Mouse (Mus musculus): ENCODE measurements around the gene Hmcn1. TPM values are rescaled to one million over a fixed set of nuclear protein-coding genes. Genes with fewer than 3 reads are reported as not detected.

Gene Hmcn1
- polyA plus RNA-seq, 1 experiment from 2014 or later = 14.2 TPM

DNA sequence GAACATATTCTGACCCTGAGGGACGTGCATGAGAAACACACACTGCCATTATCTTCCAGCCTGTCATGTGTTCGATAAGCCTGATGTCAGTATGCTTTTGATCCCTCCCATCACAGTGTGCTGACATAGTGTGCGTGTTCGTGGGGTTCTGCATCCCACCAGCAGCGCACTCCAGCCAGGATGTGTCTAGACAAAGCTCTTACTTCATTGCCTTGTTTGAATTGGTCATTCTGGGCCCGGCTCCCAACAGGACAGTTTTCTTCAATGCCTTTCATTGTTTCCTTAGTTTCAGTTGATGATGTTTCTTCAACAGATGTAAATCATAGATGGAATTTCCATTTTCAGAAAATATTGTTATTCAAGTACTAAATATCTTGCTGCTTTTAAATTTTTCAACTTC, 206.5 kb downstream of the Hmcn1 start:
- no peaks in the 10 kb centered on the region for H3K4me1 ChIP-seq
- no peak overlapping the region for H3K27ac ChIP-seq
- 91% methylated on average over 6 of the region's 6 CpGs for WGBS
- no peaks in the 10 kb centered on the region; the same call in 1 of the 2 replicates for H3K36me3 ChIP-seq
- no peaks in the 10 kb centered on the region for H3K9me3 ChIP-seq (replicated peaks)
- no peaks in the 10 kb centered on the region for H3K27me3 ChIP-seq (ENCODE audit: low read depth, poor library complexity, severe bottlenecking)
- no peak overlapping the region for H3K4me3 ChIP-seq
- no peak for DNase-seq (ENCODE audit: low spot score)

DNA sequence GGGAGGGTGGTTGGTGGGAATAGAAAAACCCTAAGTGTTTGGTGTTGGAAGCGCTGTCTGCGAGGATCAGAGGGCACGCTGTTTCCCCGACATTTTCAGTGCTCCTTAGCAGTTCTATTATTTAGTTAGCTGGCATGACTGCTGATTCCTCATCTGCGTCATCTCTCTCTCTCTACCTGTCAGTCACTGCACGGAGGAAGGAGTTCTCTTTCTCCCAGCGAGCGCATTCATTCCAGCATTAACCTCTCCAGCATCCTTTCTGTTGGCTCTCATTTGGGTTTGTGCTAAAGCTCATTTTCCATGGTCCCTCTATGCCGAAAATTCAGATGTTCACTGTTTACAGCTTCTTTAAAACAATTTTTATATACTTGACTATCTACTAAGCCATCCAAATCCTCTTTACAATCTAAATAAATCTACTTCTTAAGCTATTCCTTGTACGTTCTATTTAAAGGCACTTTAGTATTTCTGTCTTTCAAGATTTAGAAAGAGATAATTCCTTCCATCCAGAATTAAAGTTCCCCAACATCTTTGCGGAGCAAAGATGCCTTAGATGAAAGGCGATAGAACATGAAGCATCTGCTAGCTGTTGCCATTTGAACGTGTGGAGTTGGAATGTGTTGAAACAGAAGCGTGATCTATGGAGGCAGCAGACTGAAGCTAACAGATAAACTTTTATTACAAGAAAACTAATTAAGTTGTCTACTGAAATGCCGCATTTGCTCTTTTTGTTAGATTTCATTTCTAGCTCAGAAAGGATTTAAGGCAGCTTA, 210.0 kb downstream of the Hmcn1 start:
- Histone ChIP-seq H3K9me3 (replicated peaks) (no peaks in the 10 kb centered on the region), H3K4me1 (no peaks in the 10 kb centered on the region), H3K27ac (no peak overlapping the region), H3K36me3 (no peaks in the 10 kb centered on the region; the same call in 1 of the 2 replicates), H3K27me3 (ENCODE audit: low read depth, poor library complexity, severe bottlenecking) (no peaks in the 10 kb centered on the region), H3K4me3 (no peak overlapping the region)
- no peak for DNase-seq (ENCODE audit: low spot score)
- WGBS = 86% methylated on average over 15 of the region's 15 CpGs

DNA sequence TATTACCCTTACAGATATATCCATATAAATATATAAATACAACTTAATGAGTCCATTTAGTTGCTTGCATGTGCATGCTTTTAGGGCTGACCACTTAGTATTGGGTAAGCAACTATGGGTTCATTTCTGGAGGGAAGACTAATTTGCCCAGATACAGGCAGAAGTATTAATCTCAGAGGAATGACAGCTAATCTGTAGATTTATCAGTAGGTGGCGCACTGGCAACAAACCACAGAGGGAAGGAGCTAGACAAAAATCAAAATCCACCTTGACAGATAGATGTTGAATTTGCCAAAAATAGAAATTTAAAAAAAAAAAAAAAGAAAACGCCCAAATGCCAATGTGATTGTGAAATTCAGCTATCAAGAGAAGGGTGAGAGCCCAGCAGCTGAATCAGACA, 213.3 kb downstream of the Hmcn1 start:
- 39% methylated on average over 2 of the region's 2 CpGs for WGBS
- peaks cover 16% of the 10 kb centered on the region for H3K4me1 ChIP-seq
- H3K27ac ChIP-seq = no peak overlapping the region
- H3K36me3 ChIP-seq = no peaks in the 10 kb centered on the region; the same call in 1 of the 2 replicates
- no peak for DNase-seq (ENCODE audit: low spot score)
- H3K9me3 ChIP-seq (replicated peaks) = no peaks in the 10 kb centered on the region
- H3K27me3 ChIP-seq (ENCODE audit: low read depth, poor library complexity, severe bottlenecking) = no peaks in the 10 kb centered on the region
- no peak overlapping the region for H3K4me3 ChIP-seq

GRCm38 (mm10) chr1:150776741-150777140, 216.5 kb downstream of the Hmcn1 start:
- DNase-seq (ENCODE audit: low spot score) = no peak
- Histone ChIP-seq H3K27me3 (ENCODE audit: low read depth, poor library complexity, severe bottlenecking) (no peaks in the 10 kb centered on the region), H3K27ac (no peak overlapping the region), H3K4me3 (no peak overlapping the region), H3K9me3 (replicated peaks) (no peaks in the 10 kb centered on the region), H3K4me1 (peaks cover 22% of the 10 kb centered on the region), H3K36me3 (peaks cover 11% of the 10 kb centered on the region; the same call in 1 of the 2 replicates)

DNA sequence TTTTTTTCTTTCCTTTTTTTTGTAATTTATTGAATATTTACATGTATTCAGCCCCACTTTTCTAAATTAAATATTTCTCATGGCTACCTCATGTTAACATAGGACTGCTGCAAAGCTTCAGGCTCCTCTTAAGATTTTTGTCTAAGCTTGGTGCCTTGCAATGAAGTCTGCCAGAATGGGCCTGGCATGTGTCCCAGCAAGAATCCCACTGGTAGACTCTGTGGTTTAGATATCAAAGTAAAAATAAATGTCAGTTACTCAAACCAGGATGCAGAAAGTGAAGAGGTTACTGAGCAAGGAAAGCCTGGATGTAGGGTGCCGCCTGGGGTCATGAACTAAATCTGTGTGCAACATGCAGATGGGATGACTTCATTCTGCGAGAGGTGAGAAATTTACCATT, 217.5 kb downstream of the Hmcn1 start:
- 87% methylated on average over 2 of the region's 2 CpGs for WGBS
- Histone ChIP-seq H3K4me3 (no peak overlapping the region), H3K27me3 (ENCODE audit: low read depth, poor library complexity, severe bottlenecking) (no peaks in the 10 kb centered on the region), H3K36me3 (peaks cover 11% of the 10 kb centered on the region; the same call in 1 of the 2 replicates), H3K27ac (no peak overlapping the region), H3K9me3 (replicated peaks) (no peaks in the 10 kb centered on the region), H3K4me1 (peaks cover 32% of the 10 kb centered on the region)
- no peak for DNase-seq (ENCODE audit: low spot score)

DNA sequence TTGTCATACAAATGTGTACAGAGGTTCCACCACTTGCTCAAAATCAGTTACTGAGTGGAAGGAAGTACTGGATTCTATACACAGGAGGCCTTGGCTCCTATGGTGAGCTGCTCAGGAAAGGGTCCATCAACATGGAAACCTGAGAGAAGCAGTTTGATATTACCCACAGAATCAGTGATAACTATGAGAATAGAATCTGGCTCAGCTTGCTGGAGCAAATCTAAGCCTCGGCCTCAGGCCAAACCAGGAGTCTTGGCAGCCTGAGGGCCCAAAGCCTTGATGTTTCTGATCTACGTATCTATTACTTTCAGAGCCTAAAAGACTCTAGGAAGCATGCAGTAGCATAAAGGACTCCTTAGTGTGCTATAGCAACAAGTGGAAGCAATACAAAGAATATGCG, 220.3 kb downstream of the Hmcn1 start:
- H3K4me3 ChIP-seq = no peak overlapping the region
- H3K27me3 ChIP-seq (ENCODE audit: low read depth, poor library complexity, severe bottlenecking) = no peaks in the 10 kb centered on the region
- WGBS = 93% methylated on average over 3 of the region's 3 CpGs
- DNase-seq (ENCODE audit: low spot score) = no peak
- H3K36me3 ChIP-seq = peaks cover 14% of the 10 kb centered on the region; the same call in 1 of the 2 replicates
- H3K4me1 ChIP-seq = peaks cover 48% of the 10 kb centered on the region
- H3K9me3 ChIP-seq (replicated peaks) = no peaks in the 10 kb centered on the region
- no peak overlapping the region for H3K27ac ChIP-seq

DNA sequence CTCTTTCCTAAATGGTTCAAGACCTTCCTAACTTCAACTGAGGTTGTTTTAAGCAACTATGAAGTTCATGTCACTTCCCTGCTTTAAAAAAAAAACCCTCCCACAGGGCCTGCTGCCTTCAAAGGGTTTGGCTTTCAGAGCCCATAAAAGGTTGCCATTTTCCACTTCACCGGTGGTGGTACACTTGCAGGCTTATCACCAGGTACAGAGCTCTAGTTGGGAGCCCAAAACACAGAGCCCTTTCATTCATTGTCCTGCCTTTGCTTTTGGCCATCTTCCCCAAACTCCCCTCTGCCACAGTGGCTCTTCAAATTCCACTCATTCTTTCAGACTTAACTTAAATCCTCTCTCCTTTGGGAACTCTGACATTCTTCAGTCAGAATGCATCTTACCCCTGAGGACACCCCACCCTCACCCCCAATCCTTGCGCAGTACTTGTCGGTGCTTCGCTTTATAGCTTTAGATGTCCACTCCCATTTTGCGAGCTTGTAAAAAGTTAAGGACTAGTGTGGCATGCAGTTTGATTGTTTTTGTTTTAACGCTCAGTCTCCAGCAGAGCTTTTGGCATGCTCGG, 222.2 kb downstream of the Hmcn1 start:
- H3K9me3 ChIP-seq (replicated peaks) = no peaks in the 10 kb centered on the region
- WGBS = 46% methylated on average over 7 of the region's 7 CpGs
- no peak overlapping the region for H3K4me3 ChIP-seq
- no peaks in the 10 kb centered on the region for H3K27me3 ChIP-seq (ENCODE audit: low read depth, poor library complexity, severe bottlenecking)
- peak overlapping the region; percentile 61 for H3K27ac ChIP-seq
- peaks cover 43% of the 10 kb centered on the region for H3K4me1 ChIP-seq
- DNase-seq (ENCODE audit: low spot score) = no peak
- H3K36me3 ChIP-seq = peaks cover 14% of the 10 kb centered on the region; the same call in 1 of the 2 replicates

- Histone ChIP-seq H3K9me3 (replicated peaks) (no peaks in the 10 kb centered on the region), H3K27me3 (ENCODE audit: low read depth, poor library complexity, severe bottlenecking) (no peaks in the 10 kb centered on the region), H3K36me3 (peaks cover 19% of the 10 kb centered on the region), H3K27ac (peak overlapping the region; percentile 71), H3K4me1 (peaks cover 33% of the 10 kb centered on the region), H3K4me3 (no peak overlapping the region)
- 19% methylated on average over 2 of the region's 2 CpGs for whole genome bisulfite sequencing
- no peak for DNase-seq (ENCODE audit: low spot score)
Observed at GRCm38 (mm10) chr1:150769836-150770235, 223.4 kb downstream of the Hmcn1 start.

DNA sequence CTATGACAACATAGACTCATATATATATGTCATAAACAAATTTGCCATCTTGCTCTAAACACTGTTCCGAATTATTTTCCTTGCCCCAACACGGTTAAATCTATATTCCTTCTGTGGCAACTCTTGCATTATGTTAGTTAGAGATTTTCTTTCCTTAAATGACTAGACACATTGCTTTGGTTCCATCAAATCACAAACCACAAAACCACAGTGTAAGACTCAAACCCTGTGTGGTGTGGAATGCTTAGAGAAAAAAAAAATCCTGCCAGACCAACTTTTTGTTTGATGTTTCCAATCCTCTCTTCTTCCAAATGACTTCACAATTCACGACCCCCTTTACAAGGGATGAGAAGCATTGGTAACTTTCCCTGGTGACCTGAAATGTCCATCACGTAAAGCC, 231.6 kb downstream of the Hmcn1 start:
- H3K36me3 ChIP-seq = peaks cover 21% of the 10 kb centered on the region
- H3K4me1 ChIP-seq = no peaks in the 10 kb centered on the region
- DNase-seq (ENCODE audit: low spot score) = no peak
- no peaks in the 10 kb centered on the region for H3K27me3 ChIP-seq (ENCODE audit: low read depth, poor library complexity, severe bottlenecking)
- no peaks in the 10 kb centered on the region for H3K9me3 ChIP-seq (replicated peaks)
- WGBS = 79% methylated on average over 4 of the region's 4 CpGs
- no peak overlapping the region for H3K27ac ChIP-seq
- H3K4me3 ChIP-seq = no peak overlapping the region

GRCm38 (mm10) chr1:150760801-150761331, 232.4 kb downstream of the Hmcn1 start:
- Histone ChIP-seq H3K9me3 (replicated peaks) (no peaks in the 10 kb centered on the region), H3K4me1 (no peaks in the 10 kb centered on the region), H3K4me3 (no peak overlapping the region), H3K27me3 (ENCODE audit: low read depth, poor library complexity, severe bottlenecking) (no peaks in the 10 kb centered on the region), H3K36me3 (peaks cover 27% of the 10 kb centered on the region), H3K27ac (no peak overlapping the region)
- DNase-seq (ENCODE audit: low spot score) = no peak
- WGBS = 58% methylated on average over 2 of the region's 2 CpGs

GRCm38 (mm10) chr1:150759476-150760079, 233.7 kb downstream of the Hmcn1 start:
- Histone ChIP-seq H3K4me3 (no peak overlapping the region), H3K36me3 (peaks cover 20% of the 10 kb centered on the region), H3K9me3 (replicated peaks) (no peaks in the 10 kb centered on the region), H3K27me3 (ENCODE audit: low read depth, poor library complexity, severe bottlenecking) (no peaks in the 10 kb centered on the region), H3K27ac (no peak overlapping the region), H3K4me1 (no peaks in the 10 kb centered on the region)
- 77% methylated on average over 2 of the region's 2 CpGs for WGBS
- DNase-seq (ENCODE audit: low spot score) = no peak

- Histone ChIP-seq H3K4me1 (no peaks in the 10 kb centered on the region), H3K36me3 (peaks cover 22% of the 10 kb centered on the region), H3K4me3 (no peak overlapping the region), H3K27ac (no peak overlapping the region), H3K27me3 (ENCODE audit: low read depth, poor library complexity, severe bottlenecking) (no peaks in the 10 kb centered on the region), H3K9me3 (replicated peaks) (no peaks in the 10 kb centered on the region)
- 95% methylated on average over 5 of the region's 5 CpGs for WGBS
- no peak for DNase-seq (ENCODE audit: low spot score)
Observed at GRCm38 (mm10) chr1:150753920-150754319, 239.3 kb downstream of the Hmcn1 start.

DNA sequence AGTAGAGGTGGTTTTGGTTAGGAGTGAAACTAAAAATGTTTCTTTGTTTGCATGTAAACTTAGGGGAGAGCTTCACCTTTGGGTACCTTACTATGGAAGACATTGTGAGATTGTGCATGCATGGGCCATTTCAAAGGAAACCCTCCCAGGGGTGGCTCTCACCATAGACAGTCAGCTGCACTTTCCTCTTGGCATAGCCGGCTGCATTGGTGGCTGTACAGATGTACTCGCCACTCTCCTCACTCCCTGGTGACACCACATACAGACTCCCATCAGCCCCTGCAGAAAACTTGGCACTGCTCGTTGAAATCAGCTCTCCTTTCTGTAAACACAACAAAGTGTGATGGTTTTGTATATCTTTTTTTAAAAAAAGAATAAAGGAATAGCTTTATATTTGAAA, 244.5 kb downstream of the Hmcn1 start:
- Histone ChIP-seq H3K36me3 (peaks cover 34% of the 10 kb centered on the region), H3K4me1 (peaks cover 2% of the 10 kb centered on the region; the same call in 1 of the 2 replicates), H3K27ac (no peak overlapping the region), H3K9me3 (replicated peaks) (no peaks in the 10 kb centered on the region), H3K4me3 (no peak overlapping the region), H3K27me3 (ENCODE audit: low read depth, poor library complexity, severe bottlenecking) (no peaks in the 10 kb centered on the region)
- no peak for DNase-seq (ENCODE audit: low spot score)
- WGBS = 90% methylated on average over 3 of the region's 3 CpGs
